In genomic region chr17:88861128-88861527, GRCm38 (mm10) we compare ENCODE assay signal across 24 mouse cellular contexts.
DNase-seq lines count a peak whose midpoint lies in the region; ATAC-seq and TF ChIP-seq lines count a peak whose summit lies in the region.
"Had no signal": no experiment of that assay in that cellular context is flagged by ENCODE, and none has a peak within 500 bp of the region (broad histone marks: within the 10 kb centered on the region; RNA-seq: fewer than 3 reads in every experiment).

No protein-coding gene starts in this region.

- TF ChIP-seq CTCF in kidney, postnatal 0 days (IDR thresholded peaks at IDR 0.05; ENCODE audit: low read depth): no peak
- TF ChIP-seq CTCF in kidney, adult 2 months (conservative IDR thresholded peaks at IDR 0.05; ENCODE audit: insufficient read depth, insufficient read length, low read depth, low read length): no peak

- no peak overlapping the region for H3K4me2 ChIP-seq in intestine, embryonic 14.5 days (ENCODE audit: low read length)
- H3K4me2 ChIP-seq in intestine, embryonic 16.5 days (ENCODE audit: low read depth, low read length): no peak overlapping the region
- H3K4me2 ChIP-seq in kidney, postnatal 0 days (ENCODE audit: low read length): no peak overlapping the region
- no peak overlapping the region for H3K4me2 ChIP-seq in kidney, embryonic 16.5 days (replicated peaks; ENCODE audit: low read depth, low read length)
- H3K4me2 ChIP-seq: forebrain, embryonic 13.5 days; heart, embryonic 12.5 days; heart, embryonic 15.5 days; hindbrain, embryonic 13.5 days had no signal

- no peak overlapping the region for H3K9ac ChIP-seq in intestine, embryonic 14.5 days (ENCODE audit: low read length)
- no peak overlapping the region for H3K9ac ChIP-seq in intestine, embryonic 16.5 days (ENCODE audit: low read depth, low read length)
- no peak overlapping the region for H3K9ac ChIP-seq in kidney, postnatal 0 days (ENCODE audit: low read depth, low read length)
- H3K9ac ChIP-seq in kidney, embryonic 16.5 days (replicated peaks; ENCODE audit: low read length): no peak overlapping the region
- H3K9ac ChIP-seq: forebrain, embryonic 13.5 days; heart, embryonic 12.5 days; heart, embryonic 15.5 days; hindbrain, embryonic 13.5 days had no signal

- WGBS in intestine, embryonic 14.5 days: 60% methylated on average over 2 of the region's 2 CpGs
- WGBS in intestine, embryonic 16.5 days: 71% methylated on average over 2 of the region's 2 CpGs
- WGBS in kidney, postnatal 0 days: 69% methylated on average over 2 of the region's 2 CpGs
- 50% methylated on average over 2 of the region's 2 CpGs for WGBS in kidney, embryonic 16.5 days
- WGBS in kidney, adult 2 months: 81% methylated on average over 2 of the region's 2 CpGs

- no peak overlapping the region for H3K27ac ChIP-seq in intestine, embryonic 14.5 days (ENCODE audit: low read depth)
- H3K27ac ChIP-seq in intestine, embryonic 16.5 days (ENCODE audit: low read length): no peak overlapping the region
- H3K27ac ChIP-seq in kidney, postnatal 0 days: no peak overlapping the region
- H3K27ac ChIP-seq in kidney, embryonic 16.5 days (ENCODE audit: low read length): no peak overlapping the region
- H3K27ac ChIP-seq in kidney, adult 2 months (ENCODE audit: insufficient read depth, low read depth, low read length): no peak overlapping the region
- H3K27ac ChIP-seq: forebrain, embryonic 10.5 days; forebrain, embryonic 13.5 days; heart, embryonic 15.5 days; hindbrain, embryonic 10.5 days; hindbrain, embryonic 13.5 days had no signal

- 0 out of 2 replicates have a peak, but pooled peaks cover 2% of the 10 kb centered on the region for H3K4me1 ChIP-seq in intestine, embryonic 14.5 days (replicated peaks; ENCODE audit: control insufficient read depth, insufficient read depth, low read length)
- no peaks in the 10 kb centered on the region for H3K4me1 ChIP-seq in intestine, embryonic 16.5 days (ENCODE audit: control insufficient read depth, insufficient read depth, low read length)
- no peaks in the 10 kb centered on the region for H3K4me1 ChIP-seq in kidney, postnatal 0 days (replicated peaks; ENCODE audit: insufficient read depth, low read length)
- H3K4me1 ChIP-seq in kidney, embryonic 16.5 days (ENCODE audit: insufficient read depth, low read length): peaks cover 10% of the 10 kb centered on the region; the same call in 1 of the 2 replicates
- H3K4me1 ChIP-seq in kidney, adult 2 months (ENCODE audit: control insufficient read depth, insufficient read depth, low read length): no peaks in the 10 kb centered on the region
- H3K4me1 ChIP-seq: forebrain, embryonic 10.5 days; forebrain, embryonic 13.5 days; heart, embryonic 15.5 days; hindbrain, embryonic 10.5 days; hindbrain, embryonic 13.5 days had no signal

- no peaks in the 10 kb centered on the region for H3K36me3 ChIP-seq in intestine, embryonic 14.5 days (ENCODE audit: control insufficient read depth, insufficient read depth, low read length)
- no peaks in the 10 kb centered on the region for H3K36me3 ChIP-seq in intestine, embryonic 16.5 days (ENCODE audit: control insufficient read depth, insufficient read depth, low read length)
- H3K36me3 ChIP-seq in kidney, postnatal 0 days (ENCODE audit: insufficient read depth, low read length): no peaks in the 10 kb centered on the region
- no peaks in the 10 kb centered on the region for H3K36me3 ChIP-seq in kidney, embryonic 16.5 days (ENCODE audit: insufficient read depth, low read length)
- H3K36me3 ChIP-seq in kidney, adult 2 months (ENCODE audit: control insufficient read depth, insufficient read depth, low read length): no peaks in the 10 kb centered on the region
- H3K36me3 ChIP-seq: forebrain, embryonic 10.5 days; G1E; heart, embryonic 12.5 days; heart, embryonic 15.5 days; hindbrain, embryonic 10.5 days; hindbrain, embryonic 13.5 days had no signal

- TF ChIP-seq POLR2A in kidney, adult 2 months (IDR thresholded peaks at IDR 0.05; ENCODE audit: low read depth, low read length): no peak

- peak; percentile 38 for DNase-seq in intestine, embryonic 14.5 days (ENCODE audit: low spot score)
- DNase-seq in kidney, postnatal 0 days (ENCODE audit: low spot score): peak; percentile 25
- peak; percentile 15 to 24 for DNase-seq in kidney, postnatal 4 days
- no peak for DNase-seq in kidney, adult 2 months
- DNase-seq: adrenal gland, postnatal 10 days; adrenal gland, postnatal 36 days; B cell, adult 2 months; cerebellum, adult 18-20 months; gastrocnemius, postnatal 10 days; gastrocnemius, postnatal 36 days; heart, postnatal 10 days; heart, postnatal 36 days had no signal

- H3K9me3 ChIP-seq in intestine, embryonic 14.5 days (ENCODE audit: control insufficient read depth, low read length): no peaks in the 10 kb centered on the region
- no peaks in the 10 kb centered on the region for H3K9me3 ChIP-seq in intestine, embryonic 16.5 days (ENCODE audit: control insufficient read depth, low read length)
- no peaks in the 10 kb centered on the region for H3K9me3 ChIP-seq in kidney, postnatal 0 days (replicated peaks; ENCODE audit: low read length)
- no peaks in the 10 kb centered on the region for H3K9me3 ChIP-seq in kidney, embryonic 16.5 days (ENCODE audit: low read length)
- H3K9me3 ChIP-seq: forebrain, embryonic 10.5 days; forebrain, embryonic 13.5 days; heart, embryonic 12.5 days; heart, embryonic 15.5 days; hindbrain, embryonic 10.5 days; hindbrain, embryonic 13.5 days had no signal

- H3K4me3 ChIP-seq in intestine, embryonic 14.5 days (ENCODE audit: low read depth, low read length): no peak overlapping the region
- no peak overlapping the region for H3K4me3 ChIP-seq in intestine, embryonic 16.5 days (ENCODE audit: low read length)
- H3K4me3 ChIP-seq in kidney, postnatal 0 days (replicated peaks; ENCODE audit: low read depth, low read length): no peak overlapping the region
- H3K4me3 ChIP-seq in kidney, embryonic 16.5 days (ENCODE audit: low read length): no peak overlapping the region
- H3K4me3 ChIP-seq in kidney, adult 2 months (ENCODE audit: insufficient read depth, low read depth, low read length): no peak overlapping the region
- H3K4me3 ChIP-seq: forebrain, embryonic 10.5 days; forebrain, embryonic 13.5 days; heart, embryonic 12.5 days; heart, embryonic 15.5 days; hindbrain, embryonic 10.5 days; hindbrain, embryonic 13.5 days had no signal

- no peaks in the 10 kb centered on the region for H3K27me3 ChIP-seq in intestine, embryonic 14.5 days (replicated peaks; ENCODE audit: control insufficient read depth, insufficient read depth, low read length)
- H3K27me3 ChIP-seq in intestine, embryonic 16.5 days (replicated peaks; ENCODE audit: control insufficient read depth, insufficient read depth, low read length): no peaks in the 10 kb centered on the region
- H3K27me3 ChIP-seq in kidney, postnatal 0 days (ENCODE audit: insufficient read depth, low read length): no peaks in the 10 kb centered on the region
- no peaks in the 10 kb centered on the region for H3K27me3 ChIP-seq in kidney, embryonic 16.5 days (ENCODE audit: insufficient read depth, low read length)
- H3K27me3 ChIP-seq in kidney, adult 2 months (replicated peaks; ENCODE audit: control insufficient read depth, insufficient read depth, low read length): no peaks in the 10 kb centered on the region; the same call in 1 of the 2 replicates
- H3K27me3 ChIP-seq: CH12.LX; forebrain, embryonic 13.5 days; heart, embryonic 12.5 days; heart, embryonic 15.5 days; hindbrain, embryonic 13.5 days; Patski had no signal

- ATAC-seq in intestine, embryonic 14.5 days (replicated peaks; ENCODE audit: low FRiP score, low TSS enrichment, low read depth): no peak
- no peak for ATAC-seq in intestine, embryonic 16.5 days
- ATAC-seq in kidney, postnatal 0 days (replicated peaks; ENCODE audit: low FRiP score, low read depth): no peak
- no peak for ATAC-seq in kidney, embryonic 16.5 days (ENCODE audit: low FRiP score, low TSS enrichment)
- ATAC-seq: forebrain, embryonic 13.5 days; forebrain, embryonic 16.5 days; Patski had no signal
